Mouse (Mus musculus) hindbrain, embryonic 11.5 days (tissue): ENCODE data around the gene Irx1. TPM values are rescaled to one million over a fixed set of nuclear protein-coding genes. Genes with fewer than 3 reads are reported as not detected.

Experiments used
- ATAC-seq: fragments of 200-750 bp; cut with Nextera tagmentation; 2 replicates; pipeline ENCODE4 v1.8.0; 2017; ENCODE audit warnings: mild to moderate bottlenecking, moderate TSS enrichment, moderate library complexity; ENCODE audit not compliant: low FRiP score
- DNase-seq: peaks from one replicate; pipeline ENCODE4 v3.0.0-alpha.2; 2015; ENCODE audit warnings: low spot score
- H3K27ac ChIP-seq: fragments of 300-500 bp; sonication (generic); 2 replicates; pipeline ENCODE4 v1.5.1; 2014; ENCODE audit warnings: mild to moderate bottlenecking, low read depth, low read length
- H3K27me3 ChIP-seq: fragments of 300-500 bp; sonication (generic); 2 replicates; pipeline ENCODE4 v1.6.1; 2014; ENCODE audit warnings: mild to moderate bottlenecking, low read length, moderate library complexity, mixed read lengths; ENCODE audit not compliant: control insufficient read depth, insufficient read depth
- H3K36me3 ChIP-seq: fragments of 300-500 bp; sonication (generic); 2 replicates; pipeline ENCODE4 v1.6.1; 2014; ENCODE audit warnings: mild to moderate bottlenecking, low read length, moderate library complexity, mixed read lengths; ENCODE audit not compliant: control insufficient read depth, insufficient read depth
- H3K4me1 ChIP-seq: fragments of 300-500 bp; sonication (generic); replicated peaks from 2 replicates; pipeline ENCODE4 v1.6.1; 2014; ENCODE audit warnings: low read length, mixed read lengths; ENCODE audit not compliant: control insufficient read depth, insufficient read depth
- H3K4me2 ChIP-seq: fragments of 300-500 bp; sonication (generic); replicated peaks from 2 replicates; pipeline ENCODE4 v1.6.1; 2014; ENCODE audit warnings: mild to moderate bottlenecking, low read depth, low read length
- H3K4me3 ChIP-seq: fragments of 300-500 bp; sonication (generic); 2 replicates; pipeline ENCODE4 v1.5.1; 2014; ENCODE audit warnings: low read depth, low read length
- H3K9ac ChIP-seq: fragments of 300-500 bp; sonication (generic); 2 replicates; pipeline ENCODE4 v1.6.1; 2014; ENCODE audit warnings: low read depth, low read length
- H3K9me3 ChIP-seq: fragments of 300-500 bp; sonication (generic); 2 replicates; pipeline ENCODE4 v1.6.1; 2016; ENCODE audit warnings: low read length; ENCODE audit not compliant: control insufficient read depth
- WGBS: fragments of 180-500 bp; shearing (Covaris S2); extraction: QIAGEN DNeasy Blood & Tissue Kit; methylation state at CpG from one replicate; pipeline ENCODE4 v1.1.7; 2014; 5-methylcytosine and 5-hydroxymethylcytosine counted together
- polyA plus RNA-seq: library from polyadenylated mRNA; unstranded; fragments of >200 nt; fragmentation: Nextera tagmentation; extraction: Ambion mirVana; gene quantifications from 2 replicates; pipeline ENCODE4 v1.2.1, GENCODE M21; 2014

Gene Irx1
- polyA plus RNA-seq, 1 experiment from 2014 or later = 6.7 TPM

GRCm38 (mm10) chr13:71962661-71963355 is 715 bp downstream of the Irx1 start:
- ATAC-seq = peak; percentile 26
- Histone ChIP-seq H3K4me2 (peak overlapping the region; percentile 77), H3K9ac (peak overlapping the region; percentile 83), H3K27ac (peak overlapping the region; percentile 93), H3K9me3 (no peaks in the 10 kb centered on the region), H3K36me3 (no peaks in the 10 kb centered on the region), H3K27me3 (peaks cover 40% of the 10 kb centered on the region), H3K4me1 (peaks cover 2% of the 10 kb centered on the region; the same call in 1 of the 2 replicates), H3K4me3 (peak overlapping the region; percentile 88)
- under 1% methylated on average over 55 of the region's 55 CpGs for WGBS
- no peak for DNase-seq

DNA sequence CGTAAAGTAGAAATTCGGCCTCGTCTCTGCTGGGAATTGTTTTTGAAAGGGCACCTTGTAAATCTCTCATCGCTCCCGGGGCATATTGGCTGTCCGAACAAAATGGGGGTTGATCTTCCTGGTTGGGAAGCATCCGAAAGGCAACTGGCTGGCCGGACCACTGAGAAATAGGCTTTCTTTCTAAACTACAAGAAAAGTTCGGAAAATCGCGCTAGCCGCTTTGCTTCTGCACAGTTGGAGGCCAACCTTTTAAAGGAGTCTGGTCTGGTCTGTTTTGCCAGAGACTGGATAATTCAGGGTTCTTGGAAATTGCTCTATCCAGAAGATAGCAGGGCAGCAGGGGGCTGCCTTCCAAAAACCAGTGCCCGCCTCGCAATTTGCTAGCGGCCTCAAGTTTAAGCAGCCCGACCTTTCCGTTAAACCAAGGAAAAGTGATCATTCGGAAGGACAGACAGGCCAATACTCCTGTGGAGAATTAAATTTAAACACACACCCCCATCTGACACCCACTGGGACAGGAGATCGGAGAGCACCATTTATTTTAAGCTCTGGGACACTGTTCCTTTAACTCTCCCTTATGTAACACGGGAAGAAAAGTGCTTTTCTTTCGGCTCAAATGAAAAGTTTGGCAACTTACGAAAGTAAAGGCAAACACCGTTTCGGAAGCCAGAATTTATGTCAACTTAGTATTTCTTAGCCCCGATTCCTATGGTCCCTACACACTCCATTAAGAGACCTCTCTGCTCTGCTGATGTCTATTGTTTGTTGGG is 1.4 kb downstream of the Irx1 start:
- Histone ChIP-seq H3K36me3 (no peaks in the 10 kb centered on the region), H3K9me3 (no peaks in the 10 kb centered on the region), H3K4me2 (peak overlapping the region; percentile 77), H3K4me3 (peak overlapping the region; percentile 88), H3K27ac (peak overlapping the region; percentile 93), H3K9ac (peak overlapping the region; percentile 83), H3K4me1 (peaks cover 2% of the 10 kb centered on the region; the same call in 1 of the 2 replicates), H3K27me3 (peaks cover 35% of the 10 kb centered on the region)
- ATAC-seq (no peak), DNase-seq (peak; percentile 68)
- under 1% methylated on average over 25 of the region's 25 CpGs for WGBS

- H3K27ac ChIP-seq = peak overlapping the region; percentile 78; the same call in 1 of the 2 replicates
- H3K4me3 ChIP-seq = peak overlapping the region; percentile 88
- ATAC-seq (no peak), DNase-seq (peak; percentile 45)
- H3K9me3 ChIP-seq = no peaks in the 10 kb centered on the region
- no peaks in the 10 kb centered on the region for H3K36me3 ChIP-seq
- whole genome bisulfite sequencing = 3% methylated on average over 9 of the region's 9 CpGs
- H3K27me3 ChIP-seq = peaks cover 29% of the 10 kb centered on the region
- H3K9ac ChIP-seq = peak overlapping the region; percentile 83
- peaks cover 2% of the 10 kb centered on the region; the same call in 1 of the 2 replicates for H3K4me1 ChIP-seq
- peak overlapping the region; percentile 77 for H3K4me2 ChIP-seq
Observed at GRCm38 (mm10) chr13:71960846-71961735, 2.4 kb downstream of the Irx1 start.

GRCm38 (mm10) chr13:71960277-71960672 is 3.2 kb downstream of the Irx1 start:
- H3K27ac ChIP-seq = peak overlapping the region; percentile 78; the same call in 1 of the 2 replicates

DNA sequence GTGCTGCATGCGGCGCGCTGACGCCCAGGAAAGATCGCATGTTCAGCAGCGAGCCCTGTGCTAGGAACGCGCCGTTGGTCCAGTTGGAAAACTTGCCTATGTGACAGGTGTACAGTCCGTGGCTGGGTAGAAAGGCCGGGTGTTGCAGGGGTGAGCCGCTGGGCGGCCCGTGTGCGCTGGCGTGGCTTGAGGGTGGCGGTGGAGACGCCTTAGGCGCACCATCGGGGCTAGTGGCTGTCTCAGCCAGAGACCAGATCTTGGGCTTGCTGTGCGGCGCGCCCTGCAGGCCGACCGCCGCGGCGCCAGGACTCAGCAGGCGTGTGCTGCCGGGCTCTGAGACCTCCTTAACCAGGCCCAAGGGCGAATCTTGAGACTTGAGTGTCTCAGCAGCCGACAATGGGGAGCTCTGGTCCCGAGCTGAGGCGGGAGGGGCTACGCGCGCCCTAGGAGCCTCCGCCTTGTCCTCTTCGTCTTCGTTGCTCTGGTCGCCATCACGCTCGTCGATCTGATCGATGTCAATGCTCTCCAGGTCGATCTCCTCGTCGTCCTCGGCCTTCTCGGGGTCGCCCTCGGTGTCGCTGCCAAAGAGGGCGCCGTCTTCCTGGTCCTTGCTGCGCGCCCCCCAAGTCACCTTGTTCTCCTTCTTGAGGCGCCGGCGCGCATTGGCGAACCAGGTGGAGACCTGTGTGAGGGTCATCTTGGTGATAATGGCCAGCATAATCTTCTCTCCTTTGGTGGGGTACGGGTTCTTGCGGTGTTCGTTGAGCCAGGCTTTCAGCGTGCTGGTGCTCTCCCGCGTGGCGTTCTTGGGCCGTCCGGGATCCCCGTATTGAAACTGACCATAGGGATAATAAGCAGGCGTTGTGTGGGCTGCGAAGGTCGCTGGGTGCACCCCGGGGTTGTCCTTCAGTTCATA is 3.9 kb downstream of the Irx1 start:
- Histone ChIP-seq H3K27ac (peak overlapping the region; percentile 78), H3K4me3 (peak overlapping the region; percentile 88), H3K9me3 (no peaks in the 10 kb centered on the region), H3K4me2 (peak overlapping the region; percentile 77), H3K36me3 (no peaks in the 10 kb centered on the region), H3K4me1 (peaks cover 2% of the 10 kb centered on the region; the same call in 1 of the 2 replicates), H3K9ac (peak overlapping the region; percentile 62), H3K27me3 (peaks cover 16% of the 10 kb centered on the region)
- DNase-seq (peak; percentile 79), ATAC-seq (peak; percentile 3; the same call in 1 of the 2 replicates)
- WGBS = 2% methylated on average over 76 of the region's 76 CpGs

More at GRCm38 (mm10) chr13:71960277-71960672, 3.2 kb downstream of the Irx1 start:
- WGBS = 3% methylated on average over 9 of the region's 9 CpGs
- Histone ChIP-seq H3K27me3 (peaks cover 21% of the 10 kb centered on the region), H3K9me3 (no peaks in the 10 kb centered on the region), H3K4me3 (peak overlapping the region; percentile 88), H3K9ac (peak overlapping the region; percentile 62), H3K4me2 (peak overlapping the region; percentile 77), H3K4me1 (peaks cover 2% of the 10 kb centered on the region; the same call in 1 of the 2 replicates), H3K36me3 (no peaks in the 10 kb centered on the region)
- DNase-seq = peak; percentile 66
- no peak for ATAC-seq

DNA sequence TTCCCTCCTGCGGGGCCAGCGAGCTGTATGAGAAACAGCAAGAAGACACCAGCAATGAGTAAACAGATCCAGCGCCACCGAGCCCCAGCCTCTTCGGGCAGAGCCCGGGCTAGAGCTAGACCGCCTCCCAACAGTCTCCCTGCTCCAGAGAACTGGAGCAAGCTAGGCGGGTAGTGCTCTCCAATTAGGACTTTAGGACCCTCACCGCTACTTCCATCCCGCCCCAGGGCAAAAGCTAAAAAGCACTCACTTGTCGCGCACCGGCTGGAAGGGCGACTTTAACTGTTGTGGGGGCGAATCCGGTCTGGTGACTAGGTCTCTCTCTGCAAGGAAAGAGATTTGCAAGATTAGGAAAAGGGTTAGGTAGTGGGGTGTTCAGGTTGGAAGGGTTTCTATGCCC is 4.9 kb downstream of the Irx1 start:
- ATAC-seq (no peak), DNase-seq (peak; percentile 68)
- Histone ChIP-seq H3K9ac (peak overlapping the region; percentile 62), H3K9me3 (no peaks in the 10 kb centered on the region), H3K27ac (peak overlapping the region; percentile 78), H3K4me3 (peak overlapping the region; percentile 88), H3K4me1 (peaks cover 6% of the 10 kb centered on the region), H3K36me3 (no peaks in the 10 kb centered on the region), H3K4me2 (peak overlapping the region; percentile 77), H3K27me3 (peaks cover 11% of the 10 kb centered on the region)
- 6% methylated on average over 16 of the region's 16 CpGs for WGBS

- Histone ChIP-seq H3K9me3 (no peaks in the 10 kb centered on the region), H3K27me3 (peaks cover 11% of the 10 kb centered on the region), H3K9ac (peak overlapping the region; percentile 62), H3K4me1 (peaks cover 14% of the 10 kb centered on the region), H3K36me3 (no peaks in the 10 kb centered on the region), H3K27ac (no peak overlapping the region), H3K4me2 (peak overlapping the region; percentile 77), H3K4me3 (peak overlapping the region; percentile 88)
- WGBS = 8% methylated on average over 21 of the region's 21 CpGs
- DNase-seq = peak; percentile 67
- ATAC-seq = no peak
Observed at GRCm38 (mm10) chr13:71957811-71958351, 5.6 kb downstream of the Irx1 start.
